Mouse (Mus musculus): Measurements from ENCODE around the gene Lmod3.

GRCm38 (mm10) chr6:97221205-97222025, 31.1 kb downstream of the Lmod3 start:
- TF ChIP-seq CTCF (IDR thresholded peaks at IDR 0.05; ENCODE audit: low read depth) = no peak
- no peak for TF ChIP-seq EP300 (IDR thresholded peaks at IDR 0.05; ENCODE audit: low read depth)
